Mouse (Mus musculus): ENCODE measurements around the gene Scgb2a2. TPM values are rescaled to one million over a fixed set of nuclear protein-coding genes. Genes with fewer than 3 reads are reported as not detected.
"Not testable (repeated sequence)": the region's sequence is repeated elsewhere in the genome, so short reads cannot be mapped to it uniquely, and the experiment has no call there.

The Scgb2a2 gene
- not detected in 2 replicates for polyA plus RNA-seq (2015; fragmentation: Nextera tagmentation; extraction: Ambion mirVana)

- 88% methylated on average over 2 of the region's 2 CpGs for WGBS
- H3K27me3 ChIP-seq = no peaks in the 10 kb centered on the region
- H3K9ac ChIP-seq = no peak within 1 kb of the TSS
- no peak within 1 kb of the TSS for H3K4me2 ChIP-seq
- H3K4me1 ChIP-seq (replicated peaks) = no peaks in the 10 kb centered on the region
- no peak within 1 kb of the TSS for H3K27ac ChIP-seq
- no peak within 1 kb of the TSS for H3K4me3 ChIP-seq
- H3K36me3 ChIP-seq = no peaks in the 10 kb centered on the region
- ATAC-seq (ENCODE audit: low FRiP score) = no peak
- no peaks in the 10 kb centered on the region for H3K9me3 ChIP-seq
Measured at GRCm38 (mm10) chr19:9847262-9847661, at the start of gene Scgb2a2. Gene Scgb2a2, plus strand, starts transcription at chr19:9847562.

GRCm38 (mm10) chr19:9836581-9837340 lies 10.6 kb upstream of the Scgb2a2 start:
- H3K9ac ChIP-seq; H3K4me1 ChIP-seq (replicated peaks); H3K36me3 ChIP-seq; H3K27ac ChIP-seq; H3K27me3 ChIP-seq; H3K9me3 ChIP-seq: not testable (repeated sequence)
- H3K4me3 ChIP-seq = peak overlapping the region; percentile 36
- ATAC-seq (ENCODE audit: low FRiP score) = peak; percentile 96
- WGBS = 11% methylated on average over 19 of the region's 21 CpGs
- H3K4me2 ChIP-seq = peak overlapping the region; percentile 39

- no peak overlapping the region for H3K27ac ChIP-seq
- H3K4me3 ChIP-seq = no peak overlapping the region
- no peaks in the 10 kb centered on the region for H3K36me3 ChIP-seq
- peak; percentile 91 for ATAC-seq (ENCODE audit: low FRiP score)
- no peak overlapping the region for H3K4me2 ChIP-seq
- no peaks in the 10 kb centered on the region for H3K4me1 ChIP-seq (replicated peaks)
- H3K9me3 ChIP-seq = no peaks in the 10 kb centered on the region
- no peaks in the 10 kb centered on the region for H3K27me3 ChIP-seq
- H3K9ac ChIP-seq = no peak overlapping the region
- WGBS = 69% methylated on average over 2 of the region's 2 CpGs
Measured at GRCm38 (mm10) chr19:9837341-9837715, 10.0 kb upstream of the Scgb2a2 start.

- WGBS = 57% methylated on average over 3 of the region's 3 CpGs
- not testable (repeated sequence) for H3K27ac ChIP-seq; H3K36me3 ChIP-seq; H3K27me3 ChIP-seq; H3K4me1 ChIP-seq (replicated peaks); H3K9ac ChIP-seq; H3K9me3 ChIP-seq; H3K4me2 ChIP-seq; ATAC-seq (ENCODE audit: low FRiP score); H3K4me3 ChIP-seq
Measured at GRCm38 (mm10) chr19:9849368-9850075, 2.2 kb downstream of the Scgb2a2 start.

GRCm38 (mm10) chr19:9860821-9861220 lies 13.5 kb downstream of the Scgb2a2 start:
- ATAC-seq (ENCODE audit: low FRiP score); H3K36me3 ChIP-seq: not testable (repeated sequence)
- WGBS = 83% methylated on average over 2 of the region's 3 CpGs

GRCm38 (mm10) chr19:9864856-9865255 lies 17.5 kb downstream of the Scgb2a2 start:
- Histone ChIP-seq H3K27ac (no peak overlapping the region), H3K27me3 (no peaks in the 10 kb centered on the region), H3K9me3 (no peaks in the 10 kb centered on the region), H3K4me1 (replicated peaks) (no peaks in the 10 kb centered on the region), H3K9ac (no peak overlapping the region), H3K4me3 (no peak overlapping the region), H3K4me2 (no peak overlapping the region), H3K36me3 (no peaks in the 10 kb centered on the region)
- ATAC-seq (ENCODE audit: low FRiP score) = no peak
- 90% methylated on average over 1 of the region's 1 CpGs for WGBS

More at GRCm38 (mm10) chr19:9860821-9861220, 13.5 kb downstream of the Scgb2a2 start:
- not testable (repeated sequence) for H3K4me2 ChIP-seq; H3K9ac ChIP-seq; H3K9me3 ChIP-seq; H3K4me1 ChIP-seq (replicated peaks); H3K27me3 ChIP-seq; H3K27ac ChIP-seq; H3K4me3 ChIP-seq

GRCm38 (mm10) chr19:9865466-9865865 lies 18.1 kb downstream of the Scgb2a2 start:
- Histone ChIP-seq H3K36me3 (no peaks in the 10 kb centered on the region), H3K27me3 (no peaks in the 10 kb centered on the region), H3K9me3 (no peaks in the 10 kb centered on the region), H3K4me1 (replicated peaks) (no peaks in the 10 kb centered on the region), H3K9ac (no peak overlapping the region), H3K4me2 (no peak overlapping the region), H3K27ac (no peak overlapping the region), H3K4me3 (no peak overlapping the region)
- ATAC-seq (ENCODE audit: low FRiP score) = no peak

- no peak overlapping the region for H3K4me3 ChIP-seq
- H3K27ac ChIP-seq = no peak overlapping the region
- 94% methylated on average over 20 of the region's 20 CpGs for WGBS
- H3K27me3 ChIP-seq = no peaks in the 10 kb centered on the region
- H3K36me3 ChIP-seq = peaks cover 87% of the 10 kb centered on the region
- no peaks in the 10 kb centered on the region for H3K9me3 ChIP-seq
- no peak for ATAC-seq (ENCODE audit: low FRiP score)
- no peaks in the 10 kb centered on the region for H3K4me1 ChIP-seq (replicated peaks)
- H3K9ac ChIP-seq = no peak overlapping the region
- H3K4me2 ChIP-seq = no peak overlapping the region
Measured at GRCm38 (mm10) chr19:9878186-9878835, 30.9 kb downstream of the Scgb2a2 start.

GRCm38 (mm10) chr19:9886348-9886747 lies 39.0 kb downstream of the Scgb2a2 start:
- WGBS = 100% methylated on average over 1 of the region's 1 CpGs
- Histone ChIP-seq H3K4me1 (replicated peaks) (no peaks in the 10 kb centered on the region), H3K9me3 (no peaks in the 10 kb centered on the region), H3K4me2 (no peak overlapping the region), H3K27me3 (no peaks in the 10 kb centered on the region), H3K36me3 (peaks cover 52% of the 10 kb centered on the region), H3K4me3 (no peak overlapping the region), H3K27ac (no peak overlapping the region), H3K9ac (no peak overlapping the region)
- ATAC-seq (ENCODE audit: low FRiP score) = no peak

GRCm38 (mm10) chr19:9886771-9887170 lies 39.4 kb downstream of the Scgb2a2 start:
- Histone ChIP-seq H3K36me3 (peaks cover 52% of the 10 kb centered on the region), H3K4me1 (replicated peaks) (no peaks in the 10 kb centered on the region)
- ATAC-seq (ENCODE audit: low FRiP score) = no peak

GRCm38 (mm10) chr19:9896067-9896466 lies 48.7 kb downstream of the Scgb2a2 start:
- peaks cover 38% of the 10 kb centered on the region for H3K36me3 ChIP-seq
- no peaks in the 10 kb centered on the region for H3K9me3 ChIP-seq
- H3K4me2 ChIP-seq = no peak overlapping the region
- peaks cover 21% of the 10 kb centered on the region for H3K4me1 ChIP-seq (replicated peaks)
- H3K27ac ChIP-seq = no peak overlapping the region
- no peak for ATAC-seq (ENCODE audit: low FRiP score)
- no peak overlapping the region for H3K4me3 ChIP-seq
- no peaks in the 10 kb centered on the region for H3K27me3 ChIP-seq
- no peak overlapping the region for H3K9ac ChIP-seq
- 76% methylated on average over 5 of the region's 5 CpGs for WGBS

More at GRCm38 (mm10) chr19:9886771-9887170, 39.4 kb downstream of the Scgb2a2 start:
- Histone ChIP-seq H3K27ac (no peak overlapping the region), H3K9ac (no peak overlapping the region), H3K4me2 (no peak overlapping the region), H3K27me3 (no peaks in the 10 kb centered on the region), H3K4me3 (no peak overlapping the region), H3K9me3 (no peaks in the 10 kb centered on the region)
- 88% methylated on average over 8 of the region's 8 CpGs for WGBS

GRCm38 (mm10) chr19:9898339-9899066 lies 51.1 kb downstream of the Scgb2a2 start:
- Histone ChIP-seq H3K27ac (peak overlapping the region; percentile 55; the same call in 1 of the 2 replicates), H3K4me1 (replicated peaks) (peaks cover 21% of the 10 kb centered on the region), H3K27me3 (no peaks in the 10 kb centered on the region), H3K4me3 (peak overlapping the region; percentile 76), H3K9ac (peak overlapping the region; percentile 81), H3K36me3 (peaks cover 18% of the 10 kb centered on the region), H3K9me3 (no peaks in the 10 kb centered on the region), H3K4me2 (peak overlapping the region; percentile 92)
- WGBS = 12% methylated on average over 17 of the region's 17 CpGs
- ATAC-seq (ENCODE audit: low FRiP score) = no peak
